Mouse (Mus musculus) gonadal fat pad, adult 2 months (tissue): ENCODE measurements around the gene Vps53. TPM values are rescaled to one million over a fixed set of nuclear protein-coding genes. Genes with fewer than 3 reads are reported as not detected.

Experiments used
- DNase-seq: peaks from one replicate; pipeline ENCODE4 v3.0.0-alpha.2; 2012; ENCODE audit warnings: low read depth
- polyA plus RNA-seq: library from polyadenylated mRNA; depleted of rRNA; stranded (reverse); fragments of >200 nt; gene quantifications from 2 replicates; pipeline ENCODE4 v1.2.3, GENCODE M21; 2012

The Vps53 gene
- polyA plus RNA-seq, 1 experiment = 35.1 TPM

GRCm38 (mm10) chr11:76106551-76107496 lies 72.6 kb downstream of the Vps53 start:
- no peak for DNase-seq

GRCm38 (mm10) chr11:76101154-76101553 lies 78.3 kb downstream of the Vps53 start:
- DNase-seq = no peak

- DNase-seq = no peak
These were observed 80.1 kb downstream of the Vps53 start for GRCm38 (mm10) chr11:76099193-76099975.

- no peak for DNase-seq
These were observed 85.8 kb downstream of the Vps53 start for GRCm38 (mm10) chr11:76093610-76094009.

GRCm38 (mm10) chr11:76089776-76090175 lies 89.7 kb downstream of the Vps53 start:
- DNase-seq = no peak

- DNase-seq = no peak
These were observed 90.9 kb downstream of the Vps53 start for GRCm38 (mm10) chr11:76088506-76088905.

GRCm38 (mm10) chr11:76085898-76086591 lies 93.4 kb downstream of the Vps53 start:
- DNase-seq = no peak

- no peak for DNase-seq
These were observed 94.5 kb downstream of the Vps53 start for GRCm38 (mm10) chr11:76084943-76085342.

- DNase-seq = no peak
These were observed 95.5 kb downstream of the Vps53 start for GRCm38 (mm10) chr11:76083941-76084367.

GRCm38 (mm10) chr11:76081048-76081640 lies 98.3 kb downstream of the Vps53 start:
- no peak for DNase-seq

- no peak for DNase-seq
These were observed 99.2 kb downstream of the Vps53 start for GRCm38 (mm10) chr11:76080293-76080692.

GRCm38 (mm10) chr11:76077341-76077740 lies 102.1 kb downstream of the Vps53 start:
- no peak for DNase-seq

- DNase-seq = no peak
These were observed 105.0 kb downstream of the Vps53 start for GRCm38 (mm10) chr11:76074296-76075093.

GRCm38 (mm10) chr11:76069816-76070215 lies 109.6 kb downstream of the Vps53 start:
- DNase-seq = no peak

- no peak for DNase-seq
These were observed 112.8 kb downstream of the Vps53 start for GRCm38 (mm10) chr11:76066563-76067156.

GRCm38 (mm10) chr11:76065521-76066095 lies 113.8 kb downstream of the Vps53 start:
- DNase-seq = no peak

- DNase-seq = no peak
These were observed 115.0 kb downstream of the Vps53 start for GRCm38 (mm10) chr11:76064411-76064810.

- no peak for DNase-seq
These were observed 118.5 kb downstream of the Vps53 start for GRCm38 (mm10) chr11:76060906-76061305.

GRCm38 (mm10) chr11:76059971-76060370 lies 119.5 kb downstream of the Vps53 start:
- DNase-seq = peak; percentile 61

- DNase-seq = no peak
These were observed 123.0 kb downstream of the Vps53 start for GRCm38 (mm10) chr11:76056487-76056886.
